Mouse (Mus musculus) kidney, embryonic 14.5 days (tissue): Measurements from ENCODE around the gene Sycp2. TPM values are rescaled to one million over a fixed set of nuclear protein-coding genes. Genes with fewer than 3 reads are reported as not detected.
A peak's percentile ranks its signal among the peaks of the same experiment; 100 is the strongest.

Experiments
- ATAC-seq: fragments of 200-750 bp; cut with Nextera tagmentation; 2 replicates; pipeline ENCODE4 v1.8.0; 2017; ENCODE audit warnings: moderate number of reproducible peaks, mild to moderate bottlenecking, moderate TSS enrichment, moderate library complexity; ENCODE audit not compliant: low FRiP score, low TSS enrichment
- H3K27ac ChIP-seq: fragments of 300-500 bp; sonication (generic); 2 replicates; pipeline ENCODE4 v1.5.1; 2014; ENCODE audit warnings: low read depth, mild to moderate bottlenecking, low read length, moderate library complexity, mixed read lengths
- H3K27me3 ChIP-seq: fragments of 300-500 bp; sonication (generic); 2 replicates; pipeline ENCODE4 v1.6.1; 2014; ENCODE audit warnings: mild to moderate bottlenecking, low read length; ENCODE audit not compliant: control insufficient read depth, insufficient read depth
- H3K36me3 ChIP-seq: fragments of 300-500 bp; sonication (generic); 2 replicates; pipeline ENCODE4 v1.6.1; 2014; ENCODE audit warnings: low read length, mixed read lengths; ENCODE audit not compliant: control insufficient read depth, insufficient read depth
- H3K4me1 ChIP-seq: fragments of 300-500 bp; sonication (generic); 2 replicates; pipeline ENCODE4 v1.6.1; 2014; ENCODE audit warnings: low read length, mixed read lengths; ENCODE audit not compliant: control insufficient read depth, insufficient read depth
- H3K4me2 ChIP-seq: fragments of 300-500 bp; sonication (generic); replicated peaks from 2 replicates; pipeline ENCODE4 v1.6.1; 2014; ENCODE audit warnings: low read depth, mild to moderate bottlenecking, low read length
- H3K4me3 ChIP-seq: fragments of 300-500 bp; sonication (generic); 2 replicates; pipeline ENCODE4 v1.5.1; 2014; ENCODE audit warnings: mild to moderate bottlenecking, low read length
- H3K9ac ChIP-seq: fragments of 300-500 bp; sonication (generic); 2 replicates; pipeline ENCODE4 v1.6.1; 2014; ENCODE audit warnings: low read depth, mild to moderate bottlenecking, low read length, moderate library complexity
- H3K9me3 ChIP-seq: fragments of 300-500 bp; sonication (generic); 2 replicates; pipeline ENCODE4 v1.6.1; 2016; ENCODE audit warnings: low read length; ENCODE audit not compliant: control insufficient read depth
- WGBS: fragments of 180-500 bp; shearing (Covaris S2); extraction: QIAGEN DNeasy Blood & Tissue Kit; methylation state at CpG from one replicate; pipeline ENCODE4 v1.1.7; 2014; 5-methylcytosine and 5-hydroxymethylcytosine counted together
- polyA plus RNA-seq: library from polyadenylated mRNA; unstranded; fragments of >200 nt; fragmentation: Nextera tagmentation; extraction: Ambion mirVana; gene quantifications from 2 replicates; pipeline ENCODE4 v1.2.1, GENCODE M21; 2014

Gene Sycp2
- polyA plus RNA-seq: 0.26 TPM in 1 of 2 replicates, not detected in the other

DNA sequence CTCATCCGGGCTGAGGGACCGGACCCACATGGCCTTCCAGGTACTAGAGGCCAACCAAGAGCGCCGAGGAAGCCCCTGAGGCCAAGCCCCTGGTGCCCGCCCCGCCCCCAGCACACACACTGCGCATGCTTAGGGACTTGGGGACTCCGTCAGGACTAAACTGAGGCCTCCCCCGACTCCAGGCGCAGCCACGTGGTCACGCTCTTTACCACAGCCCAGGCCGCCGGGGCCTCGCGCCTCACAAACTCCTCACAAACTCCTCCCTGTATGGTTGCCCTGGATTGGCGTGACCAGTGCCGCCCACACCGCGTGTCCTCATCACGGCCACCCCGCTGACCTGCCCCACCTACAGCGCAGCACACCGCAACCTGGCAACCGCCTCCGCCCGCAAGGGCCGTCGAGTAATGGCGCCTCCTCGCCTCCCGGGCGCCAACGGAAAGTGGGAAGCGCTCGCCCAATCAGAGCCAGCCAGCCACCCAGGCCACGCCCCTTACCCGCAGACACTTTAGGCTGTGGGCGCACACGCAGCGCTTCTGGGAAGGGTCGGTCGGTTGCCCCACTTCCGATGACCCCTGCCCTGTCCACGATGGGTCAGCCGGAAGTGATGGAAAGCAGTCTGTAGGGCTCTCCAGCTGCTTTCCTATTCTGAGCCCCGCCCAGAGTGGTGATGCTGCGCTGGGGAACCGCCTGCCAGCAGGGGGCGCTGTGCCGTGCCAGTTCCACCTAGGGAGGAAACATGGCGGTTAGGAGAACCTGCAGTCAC lies at the start of gene Sycp2:
Gene Sycp2 (minus strand): TSS at position 633 of the 763 bp plus-strand sequence.
- peak; percentile 54; the same call in 1 of the 2 replicates for ATAC-seq
- H3K27ac ChIP-seq: no peak within 1 kb of the TSS
- WGBS: 87% methylated on average over 50 of the region's 52 CpGs
- no peaks in the 10 kb centered on the region for H3K36me3 ChIP-seq
- H3K4me2 ChIP-seq: no peak within 1 kb of the TSS
- no peaks in the 10 kb centered on the region for H3K27me3 ChIP-seq
- no peaks in the 10 kb centered on the region for H3K4me1 ChIP-seq
- H3K9ac ChIP-seq: no peak within 1 kb of the TSS
- peaks cover 7% of the 10 kb centered on the region for H3K9me3 ChIP-seq
- H3K4me3 ChIP-seq: no peak within 1 kb of the TSS

DNA sequence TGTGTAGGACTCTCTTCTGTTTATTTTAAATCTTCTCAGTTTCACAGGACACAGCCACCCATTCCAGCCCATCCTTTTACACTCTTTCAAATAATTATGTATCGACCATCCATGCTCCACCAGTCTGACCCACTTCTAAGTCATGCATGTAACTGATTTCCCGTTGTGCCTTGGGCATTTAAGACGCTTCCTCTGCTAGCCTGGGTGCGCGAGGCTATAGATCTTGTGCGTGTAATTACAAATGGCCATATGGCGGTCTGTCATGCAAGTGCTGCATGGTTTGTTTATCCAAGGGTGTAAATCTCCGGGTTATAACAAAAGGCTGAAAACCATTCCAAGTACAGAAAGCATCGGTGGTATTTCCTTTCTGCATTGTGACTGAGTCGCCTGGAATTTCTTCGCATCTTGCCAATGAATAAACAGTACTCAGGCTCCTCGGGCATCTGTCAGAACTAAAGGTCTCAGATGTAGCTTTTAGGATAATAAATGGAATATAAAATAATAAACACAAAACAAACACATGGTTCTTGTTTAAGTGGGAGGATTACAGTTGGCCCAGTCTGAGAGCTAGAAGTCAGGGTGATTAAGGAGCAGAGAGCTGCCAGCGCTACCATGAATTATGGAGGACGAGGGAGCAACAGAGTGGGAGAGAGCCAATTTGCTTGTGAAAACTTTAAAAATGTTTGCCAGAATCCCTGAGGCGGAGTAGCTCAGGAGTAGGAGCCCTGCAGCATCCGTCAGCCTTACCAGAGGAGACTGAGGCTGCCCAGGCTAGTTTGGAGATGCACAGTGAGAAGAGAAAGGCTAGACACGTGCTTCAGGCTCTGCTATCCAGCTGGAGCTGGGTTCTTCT lies 47.4 kb upstream of the Sycp2 start:
- H3K27me3 ChIP-seq: no peaks in the 10 kb centered on the region
- no peaks in the 10 kb centered on the region for H3K36me3 ChIP-seq
- H3K9me3 ChIP-seq: no peaks in the 10 kb centered on the region
- 2% methylated on average over 17 of the region's 17 CpGs for WGBS
- H3K27ac ChIP-seq: peak overlapping the region; percentile 74
- peak; percentile 93 for ATAC-seq
- no peak overlapping the region for H3K9ac ChIP-seq
- peak overlapping the region; percentile 26; the same call in 1 of the 2 replicates for H3K4me2 ChIP-seq
- peaks cover 6% of the 10 kb centered on the region for H3K4me1 ChIP-seq
- no peak overlapping the region for H3K4me3 ChIP-seq

DNA sequence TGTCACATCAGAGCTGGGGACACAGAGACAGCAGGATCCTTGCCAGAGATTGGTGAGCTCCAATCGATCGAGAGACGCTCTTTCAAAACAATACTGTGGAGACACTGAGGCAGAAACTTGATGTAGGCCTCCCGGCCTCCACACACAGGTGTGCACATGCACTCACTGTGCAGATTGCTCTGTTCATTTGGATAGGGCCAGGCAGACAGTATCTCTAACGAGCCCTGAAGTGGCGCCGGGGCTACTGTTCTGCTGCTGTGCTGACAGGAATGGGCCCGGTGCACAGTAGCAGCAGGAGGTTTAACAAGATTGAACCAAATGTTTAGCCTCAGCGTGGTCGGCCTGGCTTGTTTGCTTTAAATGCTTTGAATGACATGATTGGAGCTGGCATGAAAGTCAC lies 43.5 kb upstream of the Sycp2 start:
- H3K9me3 ChIP-seq: no peaks in the 10 kb centered on the region
- ATAC-seq: no peak
- H3K9ac ChIP-seq: no peak overlapping the region
- H3K4me2 ChIP-seq: no peak overlapping the region
- WGBS: 69% methylated on average over 10 of the region's 10 CpGs
- no peaks in the 10 kb centered on the region for H3K36me3 ChIP-seq
- H3K27me3 ChIP-seq: no peaks in the 10 kb centered on the region
- H3K27ac ChIP-seq: no peak overlapping the region
- peaks cover 6% of the 10 kb centered on the region for H3K4me1 ChIP-seq
- no peak overlapping the region for H3K4me3 ChIP-seq

DNA sequence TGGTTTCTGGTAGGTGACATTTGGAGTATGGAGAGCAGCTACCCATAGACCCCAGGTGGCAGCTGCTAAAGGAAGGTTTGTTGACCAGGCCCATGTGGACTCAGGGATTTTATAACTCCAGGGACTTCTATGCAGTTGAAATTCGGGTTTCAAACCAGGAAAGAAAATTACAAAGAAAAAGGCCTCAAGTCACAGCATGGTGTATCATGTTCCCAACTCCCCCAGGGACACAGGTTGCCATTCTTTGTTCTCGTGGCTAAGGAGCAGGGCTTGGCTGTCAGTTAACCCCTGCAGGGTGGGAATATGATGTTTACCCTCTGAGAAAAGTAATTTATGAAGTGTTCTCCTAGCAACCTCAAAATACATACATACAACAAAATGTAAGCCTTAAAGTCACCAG lies 42.8 kb upstream of the Sycp2 start:
- H3K27me3 ChIP-seq: no peaks in the 10 kb centered on the region
- H3K9ac ChIP-seq: no peak overlapping the region
- ATAC-seq: no peak
- H3K27ac ChIP-seq: no peak overlapping the region
- peaks cover 1% of the 10 kb centered on the region; the same call in 1 of the 2 replicates for H3K4me1 ChIP-seq
- 7% methylated on average over 2 of the region's 2 CpGs for WGBS
- no peaks in the 10 kb centered on the region for H3K36me3 ChIP-seq
- no peaks in the 10 kb centered on the region for H3K9me3 ChIP-seq
- H3K4me2 ChIP-seq: no peak overlapping the region
- H3K4me3 ChIP-seq: no peak overlapping the region

DNA sequence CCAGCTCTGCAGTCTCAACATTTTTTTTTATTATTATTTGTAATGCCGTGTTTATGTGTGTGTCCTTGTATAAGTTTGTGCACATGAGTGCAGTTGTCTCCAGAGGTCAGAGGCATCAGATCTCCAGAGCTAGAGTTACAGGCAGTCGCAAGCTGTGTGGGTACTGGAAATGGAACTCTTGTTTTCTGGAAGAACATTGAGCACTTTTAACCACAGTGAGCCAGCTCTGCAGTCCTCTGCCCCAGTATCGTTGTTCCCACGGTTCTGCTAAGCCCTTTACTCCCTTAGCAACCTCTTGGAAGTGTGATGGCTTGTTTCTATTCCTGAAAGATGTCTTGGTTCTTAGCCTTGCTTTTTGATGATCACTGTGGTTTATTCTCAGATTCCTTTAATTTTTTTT lies 41.9 kb upstream of the Sycp2 start:
- H3K4me2 ChIP-seq: no peak overlapping the region
- ATAC-seq: no peak
- no peaks in the 10 kb centered on the region for H3K36me3 ChIP-seq
- H3K9ac ChIP-seq: no peak overlapping the region
- no peak overlapping the region for H3K27ac ChIP-seq
- no peaks in the 10 kb centered on the region for H3K27me3 ChIP-seq
- no peaks in the 10 kb centered on the region for H3K9me3 ChIP-seq
- 65% methylated on average over 4 of the region's 4 CpGs for WGBS
- H3K4me1 ChIP-seq: no peaks in the 10 kb centered on the region
- H3K4me3 ChIP-seq: no peak overlapping the region

DNA sequence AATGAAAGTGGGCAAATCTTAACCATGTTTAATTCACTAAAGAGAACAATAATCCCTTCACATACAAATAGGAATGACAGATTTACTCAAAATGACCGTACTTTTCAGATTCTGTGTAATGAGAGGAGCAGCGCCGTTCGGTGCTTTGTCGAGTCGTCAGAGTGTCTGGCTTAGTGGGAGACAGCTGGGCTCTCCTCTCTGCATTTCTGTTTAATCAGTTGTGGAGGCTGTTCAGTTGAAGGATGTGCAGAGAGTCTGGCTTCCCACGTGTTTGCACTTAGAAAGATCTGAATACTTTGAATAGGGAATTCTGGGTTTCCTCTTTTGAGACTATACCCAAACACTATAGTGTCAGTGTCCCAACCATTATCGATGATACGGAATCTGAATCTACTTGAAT lies 29.8 kb upstream of the Sycp2 start:
- Histone ChIP-seq H3K27ac (no peak overlapping the region), H3K4me1 (no peaks in the 10 kb centered on the region), H3K4me2 (no peak overlapping the region), H3K27me3 (no peaks in the 10 kb centered on the region), H3K4me3 (no peak overlapping the region), H3K9me3 (no peaks in the 10 kb centered on the region), H3K9ac (no peak overlapping the region), H3K36me3 (no peaks in the 10 kb centered on the region)
- ATAC-seq: no peak
- 72% methylated on average over 9 of the region's 9 CpGs for WGBS

DNA sequence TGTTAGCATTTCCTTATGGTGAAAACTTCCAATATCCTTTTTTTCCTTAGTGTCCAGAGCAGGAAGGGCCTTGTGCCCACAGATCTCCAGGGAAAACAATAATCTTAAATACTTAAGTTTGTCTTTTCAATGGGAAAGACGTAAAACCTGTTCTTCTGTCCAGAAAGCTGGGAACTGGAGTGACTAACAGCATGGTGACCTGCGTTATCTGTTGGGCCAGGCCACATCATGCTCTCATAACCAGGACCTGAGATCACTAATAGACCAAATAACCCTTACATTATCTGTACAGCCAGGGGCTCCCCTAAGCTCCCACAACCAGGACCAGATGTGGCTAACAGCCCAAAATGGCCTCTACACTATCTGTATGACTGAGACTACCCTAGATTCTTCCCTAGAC lies 26.4 kb upstream of the Sycp2 start:
- H3K9me3 ChIP-seq: no peaks in the 10 kb centered on the region
- H3K4me1 ChIP-seq: no peaks in the 10 kb centered on the region
- H3K36me3 ChIP-seq: no peaks in the 10 kb centered on the region
- no peak overlapping the region for H3K9ac ChIP-seq
- no peaks in the 10 kb centered on the region for H3K27me3 ChIP-seq
- H3K4me2 ChIP-seq: no peak overlapping the region
- H3K4me3 ChIP-seq: no peak overlapping the region
- 86% methylated on average over 2 of the region's 2 CpGs for WGBS
- H3K27ac ChIP-seq: no peak overlapping the region
- ATAC-seq: no peak

DNA sequence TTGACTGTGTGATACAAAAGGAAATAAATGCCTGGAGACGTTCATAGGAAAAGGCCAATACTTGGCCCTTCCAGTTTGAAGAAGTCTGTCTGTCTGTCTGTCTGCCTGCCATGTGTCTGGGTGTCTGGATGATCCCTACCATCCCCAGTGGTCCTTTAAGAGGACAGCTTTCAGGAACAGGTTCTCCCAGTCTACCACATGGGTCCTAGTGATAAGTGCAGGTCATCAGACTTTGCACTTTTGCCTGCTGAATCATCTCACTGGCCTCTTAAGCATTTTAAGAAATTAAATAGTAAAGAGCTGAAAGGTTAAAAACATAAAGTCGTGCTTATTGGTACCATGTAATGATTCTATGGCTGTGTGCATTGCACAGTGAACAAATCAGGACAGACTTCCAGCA lies 26.0 kb upstream of the Sycp2 start:
- ATAC-seq: no peak

DNA sequence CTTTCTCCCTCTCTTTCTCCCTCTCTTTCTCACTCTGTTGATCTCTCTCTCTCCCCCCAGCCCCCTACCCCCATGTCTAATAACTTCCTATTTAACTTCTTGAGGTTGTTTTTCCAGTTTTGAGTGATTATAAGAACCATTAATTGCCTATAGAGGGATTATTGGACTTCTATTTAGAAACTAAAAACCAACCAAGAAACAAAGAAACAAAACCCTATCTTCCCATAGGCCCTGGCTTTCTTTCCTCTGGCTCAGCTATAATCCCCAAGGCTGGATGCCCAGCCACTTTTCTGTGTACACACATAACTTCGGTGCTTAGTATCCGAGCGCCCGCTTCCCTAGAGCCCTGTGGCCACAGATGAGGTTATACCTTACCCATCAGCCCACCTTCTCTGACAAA lies 22.7 kb upstream of the Sycp2 start, which contains the start of gene Cdh26:
Gene Cdh26 (plus strand): TSS at position 301 of the 400 bp plus-strand sequence.
- Histone ChIP-seq H3K36me3 (no peaks in the 10 kb centered on the region), H3K9me3 (no peaks in the 10 kb centered on the region), H3K9ac (no peak within 1 kb of the TSS), H3K4me2 (no peak within 1 kb of the TSS), H3K4me3 (no peak within 1 kb of the TSS), H3K4me1 (no peaks in the 10 kb centered on the region), H3K27ac (no peak within 1 kb of the TSS), H3K27me3 (no peaks in the 10 kb centered on the region)
- no peak for ATAC-seq
- WGBS: 91% methylated on average over 4 of the region's 4 CpGs

More for the DNA sequence above, 26.0 kb upstream of the Sycp2 start:
- Histone ChIP-seq H3K4me1 (no peaks in the 10 kb centered on the region), H3K9me3 (no peaks in the 10 kb centered on the region), H3K4me2 (no peak overlapping the region), H3K27ac (no peak overlapping the region), H3K27me3 (no peaks in the 10 kb centered on the region), H3K9ac (no peak overlapping the region), H3K36me3 (no peaks in the 10 kb centered on the region), H3K4me3 (no peak overlapping the region)
- WGBS: 72% methylated on average over 2 of the region's 2 CpGs
